Mouse (Mus musculus) testis, postnatal 14 days (tissue): ENCODE measurements at regions not wholly inside any gene's neighbourhood (a gene's known extent, or its start where the extent isn't known, plus 50 kb on each side); places are given as distances from the start of the nearest gene placed in this dataset.
A peak's percentile ranks its signal among the peaks of the same experiment; 100 is the strongest.

Source experiments
- DNase-seq: peaks from one replicate; pipeline ENCODE4 v3.0.0; 2021; ENCODE audit warnings: low spot score

- no peak for DNase-seq
Measured at GRCm38 (mm10) chr15:52959711-52960110, 925.0 kb upstream of the Gm7489 start.

GRCm38 (mm10) chr15:52961491-52961890 is 923.2 kb upstream of the Gm7489 start:
- DNase-seq, result no peak

GRCm38 (mm10) chr15:52963918-52964317 is 920.8 kb upstream of the Gm7489 start:
- no peak for DNase-seq

- DNase-seq, result no peak
Measured at GRCm38 (mm10) chr15:52964403-52964802, 920.3 kb upstream of the Gm7489 start.

- DNase-seq, result peak; percentile 6
Measured at GRCm38 (mm10) chr15:52967801-52968235, 916.9 kb upstream of the Gm7489 start.

GRCm38 (mm10) chr15:52982821-52983220 is 901.9 kb upstream of the Gm7489 start:
- DNase-seq, result no peak

GRCm38 (mm10) chr15:52990580-52990979 is 894.1 kb upstream of the Gm7489 start:
- DNase-seq, result no peak

GRCm38 (mm10) chr15:52994351-52994750 is 890.4 kb upstream of the Gm7489 start:
- no peak for DNase-seq

- DNase-seq, result no peak
Measured at GRCm38 (mm10) chr15:52999200-52999599, 885.5 kb upstream of the Gm7489 start.

- no peak for DNase-seq
Measured at GRCm38 (mm10) chr15:52999776-53000175, 884.9 kb upstream of the Gm7489 start.

- no peak for DNase-seq
Measured at GRCm38 (mm10) chr15:53001429-53001828, 883.3 kb upstream of the Gm7489 start.

- DNase-seq, result no peak
Measured at GRCm38 (mm10) chr15:53001964-53002363, 882.7 kb upstream of the Gm7489 start.

- DNase-seq, result no peak
Measured at GRCm38 (mm10) chr15:53004078-53004477, 880.6 kb upstream of the Gm7489 start.

GRCm38 (mm10) chr15:53006844-53007243 is 877.9 kb upstream of the Gm7489 start:
- no peak for DNase-seq

GRCm38 (mm10) chr15:53009337-53009736 is 875.4 kb upstream of the Gm7489 start:
- DNase-seq, result no peak
